Mouse (Mus musculus): Measurements from ENCODE around the gene Cadps.

DNA sequence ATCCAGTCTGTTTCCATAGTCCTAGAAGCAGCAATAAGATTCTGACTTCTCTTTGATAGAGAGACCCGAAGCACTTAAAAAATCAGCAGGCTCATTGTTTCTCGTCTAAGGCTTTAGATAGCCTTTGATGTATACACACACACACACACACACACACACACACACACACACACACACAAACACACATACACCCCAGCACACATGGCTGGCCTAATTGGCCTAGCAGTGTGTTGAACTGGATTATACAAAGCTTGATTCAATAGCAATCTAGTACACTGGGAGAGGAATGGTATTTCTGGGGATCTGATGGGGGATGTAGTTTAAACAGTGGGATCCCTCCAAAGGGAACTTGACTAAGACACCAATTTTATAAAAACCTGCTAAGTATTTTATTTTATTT is 381.9 kb downstream of the Cadps start:
- no peak for TF ChIP-seq POLR2A (IDR thresholded peaks at IDR 0.05; ENCODE audit: extremely low read depth, insufficient read depth, low read length)
- no peak for TF ChIP-seq CTCF (IDR thresholded peaks at IDR 0.05; ENCODE audit: extremely low read depth, insufficient read depth, low read length)
